Mouse (Mus musculus): ENCODE data around the gene Grm4.
A peak's percentile ranks its signal among the peaks of the same experiment; 100 is the strongest.

Grm4 gene

GRCm38 (mm10) chr17:27521303-27521702 lies at the start of gene Grm4:
Gene Grm4 (minus strand): TSS chr17:27521403.
- no peak for DNase-seq

- DNase-seq = no peak
Measured at GRCm38 (mm10) chr17:27568228-27568627, 47.0 kb upstream of the Grm4 start.

- DNase-seq = no peak
Measured at GRCm38 (mm10) chr17:27565942-27566267, 44.7 kb upstream of the Grm4 start.

- DNase-seq = peak; percentile 97
Measured at GRCm38 (mm10) chr17:27565163-27565941, 44.1 kb upstream of the Grm4 start, which contains the start of gene AI413582. Gene AI413582 (minus strand): TSS chr17:27565756.

- peak; percentile 45 for DNase-seq
Measured at GRCm38 (mm10) chr17:27564391-27565162, 43.4 kb upstream of the Grm4 start.

- no peak for DNase-seq
Measured at GRCm38 (mm10) chr17:27563771-27564244, 42.6 kb upstream of the Grm4 start.

- no peak for DNase-seq
Measured at GRCm38 (mm10) chr17:27561809-27562526, 40.8 kb upstream of the Grm4 start.

- DNase-seq = no peak
Measured at GRCm38 (mm10) chr17:27560926-27561480, 39.8 kb upstream of the Grm4 start.

- DNase-seq = no peak
Measured at GRCm38 (mm10) chr17:27559596-27559995, 38.4 kb upstream of the Grm4 start.

- DNase-seq = no peak
Measured at GRCm38 (mm10) chr17:27558845-27559244, 37.6 kb upstream of the Grm4 start.

- DNase-seq = no peak
Measured at GRCm38 (mm10) chr17:27557927-27558661, 36.9 kb upstream of the Grm4 start.

GRCm38 (mm10) chr17:27557181-27557926 lies 36.2 kb upstream of the Grm4 start:
- DNase-seq = peak; percentile 95

GRCm38 (mm10) chr17:27556315-27557011 lies 35.3 kb upstream of the Grm4 start, which contains the start of gene Hmga1:
Gene Hmga1 (plus strand): TSS chr17:27556497.
- peak; percentile 96 for DNase-seq

GRCm38 (mm10) chr17:27555512-27556172 lies 34.4 kb upstream of the Grm4 start:
- peak; percentile 85 for DNase-seq

- peak; percentile 88 for DNase-seq
Measured at GRCm38 (mm10) chr17:27555075-27555511, 33.9 kb upstream of the Grm4 start.

- no peak for DNase-seq
Measured at GRCm38 (mm10) chr17:27554062-27554960, 33.1 kb upstream of the Grm4 start.

- DNase-seq = no peak
Measured at GRCm38 (mm10) chr17:27552215-27553201, 31.3 kb upstream of the Grm4 start.
